8 mouse cellular contexts compared by ENCODE assay signal in the genomic region with DNA sequence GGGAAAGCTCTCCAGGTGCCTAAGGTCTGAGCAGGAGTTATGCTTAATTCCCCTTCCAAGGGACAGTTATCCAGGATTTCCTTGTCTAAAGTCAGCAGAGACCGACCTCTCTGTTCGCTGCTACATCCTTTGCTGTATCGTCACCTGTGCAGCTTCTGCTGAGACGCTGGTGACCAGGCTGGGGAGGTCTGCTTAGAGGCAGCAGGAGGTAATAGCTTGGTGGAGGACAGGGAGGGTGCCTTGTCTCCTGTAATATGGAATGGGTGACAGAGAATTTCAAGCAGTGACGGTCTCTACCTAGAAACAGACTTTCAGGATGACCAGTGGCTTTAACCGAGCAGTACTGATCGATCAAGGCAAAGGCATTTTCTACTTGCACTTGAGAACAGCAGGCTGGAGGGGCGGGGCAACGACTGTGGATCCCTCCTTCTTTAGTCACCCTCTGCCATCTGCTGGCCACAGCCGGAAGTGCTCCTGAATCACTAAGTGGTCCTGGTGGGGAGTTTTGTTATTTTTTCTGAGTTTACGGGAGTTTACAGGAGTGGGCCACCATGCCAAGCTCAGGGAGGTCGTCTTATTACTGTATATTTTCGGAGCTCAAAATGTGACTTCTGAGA. TPM values are rescaled to one million over a fixed set of nuclear protein-coding genes. Genes with fewer than 3 reads are reported as not detected.
A peak's percentile ranks its signal among the peaks of the same experiment; 100 is the strongest.
DNase-seq lines count a peak whose midpoint lies in the region; ATAC-seq lines count a peak whose summit lies in the region.

No protein-coding gene starts in this region.

- peak overlapping the region; percentile 41 for H3K4me2 ChIP-seq in intestine, embryonic 14.5 days (ENCODE audit: low read length)

- peak; percentile 76 to 84 for DNase-seq in adrenal gland, adult 18-20 months (ENCODE audit: low spot score in 2 of 2)
- DNase-seq in embryo, embryonic 11 days, result peak; percentile 94
- peak; percentile 69 for DNase-seq in gastrocnemius, postnatal 25 days
- peak; percentile 97 for DNase-seq in intestine, embryonic 14.5 days (ENCODE audit: low spot score)
- DNase-seq in left cerebral cortex, postnatal 14 days (ENCODE audit: low spot score in 2 of 2), result peak; percentile 84 to 88
- peak; percentile 92 for DNase-seq in mesoderm, embryonic 11.5 days (ENCODE audit: low read depth, low spot score)
- peak; percentile 54 to 57 for DNase-seq in right cerebral cortex, postnatal 36 days (ENCODE audit: low spot score in 2 of 2)
- DNase-seq in urinary bladder, postnatal 4 days (ENCODE audit: low spot score in 2 of 2), result peak; percentile 60 to 90

- H3K27ac ChIP-seq in intestine, embryonic 14.5 days (ENCODE audit: low read depth), result no peak overlapping the region

- no peak overlapping the region for H3K9ac ChIP-seq in intestine, embryonic 14.5 days (ENCODE audit: low read length)

- 13% methylated on average over 13 of the region's 13 CpGs for WGBS in intestine, embryonic 14.5 days

- H3K4me3 ChIP-seq in intestine, embryonic 14.5 days (ENCODE audit: low read depth, low read length), result no peak overlapping the region

- H3K27me3 ChIP-seq in intestine, embryonic 14.5 days (replicated peaks; ENCODE audit: control insufficient read depth, insufficient read depth, low read length), result no peaks in the 10 kb centered on the region

- no peaks in the 10 kb centered on the region for H3K36me3 ChIP-seq in intestine, embryonic 14.5 days (ENCODE audit: control insufficient read depth, insufficient read depth, low read length)

- peak; percentile 86 for ATAC-seq in intestine, embryonic 14.5 days (replicated peaks; ENCODE audit: low FRiP score, low TSS enrichment, low read depth)

- H3K4me1 ChIP-seq in intestine, embryonic 14.5 days (replicated peaks; ENCODE audit: control insufficient read depth, insufficient read depth, low read length), result no peaks in the 10 kb centered on the region

- H3K9me3 ChIP-seq in intestine, embryonic 14.5 days (ENCODE audit: control insufficient read depth, low read length), result no peaks in the 10 kb centered on the region

- intact Hi-C loops in left cerebral cortex, postnatal 14 days (cut with DNase I), result loop anchor here (1.0 to 10.0 kb wide), 3 partner anchors 86 to 948 kb away; no protein-coding TSS in a partner anchor

RNA-seq across cellular contexts. Expression of gene Smyd2, which starts 50.7 kb away (rescaled TPM):
- total RNA-seq in adrenal gland, adult 18-20 months (2021), result 10 to 100 TPM; 64.6 to 80.0 TPM
- 100 to 1,000 TPM; 124 to 197 TPM for total RNA-seq in gastrocnemius, postnatal 25 days (2021)
- polyA plus RNA-seq in intestine, embryonic 14.5 days (2014; fragmentation: Nextera tagmentation; extraction: Ambion mirVana), result 124 and 127 TPM in 2 replicates
- 100 to 1,000 TPM; 110 to 113 TPM for total RNA-seq in left cerebral cortex, postnatal 14 days (2021)
